Mouse (Mus musculus): Measurements from ENCODE around the gene Glis1. TPM values are rescaled to one million over a fixed set of nuclear protein-coding genes. Genes with fewer than 3 reads are reported as not detected.

Gene Glis1
- polyA plus RNA-seq, 2 experiments from 2014 or later: not detected

Other genes starting within 250 kb of the Glis1 start
- under 1 TPM in 1 of 2 experiments, not detected in 1; 0.30 TPM for gene Ldlrad1, start 225.4 kb upstream of the Glis1 start, polyA plus RNA-seq (2017; shearing (Covaris generic))
- gene Lrrc42, start 181.1 kb upstream of the Glis1 start, polyA plus RNA-seq (2017; shearing (Covaris generic)): 10 to 100 TPM; 17.8 to 22.9 TPM
- gene Hspb11, start 181.0 kb upstream of the Glis1 start, polyA plus RNA-seq (2017; shearing (Covaris generic)): 10 to 100 TPM; 23.8 to 30.6 TPM
- gene Dio1, start 127.4 kb upstream of the Glis1 start, polyA plus RNA-seq (2017; shearing (Covaris generic)): not detected
- gene Yipf1, start 120.2 kb upstream of the Glis1 start, polyA plus RNA-seq (2017; shearing (Covaris generic)): 10 to 100 TPM; 90.0 to 98.0 TPM
- gene Ndc1, start 66.8 kb upstream of the Glis1 start, polyA plus RNA-seq (2017; shearing (Covaris generic)): 1 to 10 TPM; 3.8 to 5.3 TPM
- not detected for gene Dmrtb1, start 249.6 kb downstream of the Glis1 start, polyA plus RNA-seq (2017; shearing (Covaris generic))

Measured in CD4-positive, CD25-positive, alpha-beta regulatory T cell, adult 4 months (primary cell).